Mouse (Mus musculus): ENCODE results near the gene Mrpl12. TPM values are rescaled to one million over a fixed set of nuclear protein-coding genes. Genes with fewer than 3 reads are reported as not detected.

Gene Mrpl12
- polyA plus RNA-seq, 1 experiment, result 55.7 TPM

DNA sequence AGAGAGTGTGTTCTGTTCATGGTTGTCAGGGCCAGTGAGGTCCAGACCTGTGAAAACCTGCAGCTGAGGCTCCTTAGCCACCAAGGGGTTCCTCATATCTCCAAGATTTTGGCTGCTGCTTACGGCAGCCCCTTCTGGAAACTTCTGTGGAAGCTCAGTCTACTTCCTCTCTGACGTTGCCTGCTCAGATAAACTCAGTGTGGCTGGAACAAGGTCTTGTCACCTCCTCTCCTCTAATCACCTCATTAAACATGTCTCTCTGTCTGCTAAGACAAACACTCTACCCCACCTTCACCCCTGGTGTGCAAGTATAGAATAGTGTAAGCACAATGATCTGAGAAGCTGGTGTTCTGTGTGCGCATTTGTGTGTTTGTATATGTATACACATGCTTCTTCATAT, 38.9 kb upstream of the Mrpl12 start:
- WGBS, result 67% methylated on average over 3 of the region's 3 CpGs
- Histone ChIP-seq H3K36me3 (ENCODE audit: control insufficient read depth, insufficient read depth, low read length) (no peaks in the 10 kb centered on the region), H3K4me3 (ENCODE audit: extremely low read depth, insufficient read depth, insufficient read length) (no peak overlapping the region), H3K27me3 (ENCODE audit: control insufficient read depth, insufficient read depth, low read length) (no peaks in the 10 kb centered on the region), H3K4me1 (ENCODE audit: control insufficient read depth, insufficient read depth, insufficient read length) (no peaks in the 10 kb centered on the region), H3K27ac (ENCODE audit: insufficient read depth, low read length) (no peak overlapping the region)
- DNase-seq (ENCODE audit: low read depth in 1 of 2, low spot score in 2 of 2), result no peak
- no peak for TF ChIP-seq POLR2A (IDR thresholded peaks at IDR 0.05; ENCODE audit: low read depth, low read length)
- no peak for TF ChIP-seq CTCF (IDR thresholded peaks at IDR 0.05; ENCODE audit: extremely low read depth, insufficient read depth, insufficient read length, insufficient replicate concordance)

DNA sequence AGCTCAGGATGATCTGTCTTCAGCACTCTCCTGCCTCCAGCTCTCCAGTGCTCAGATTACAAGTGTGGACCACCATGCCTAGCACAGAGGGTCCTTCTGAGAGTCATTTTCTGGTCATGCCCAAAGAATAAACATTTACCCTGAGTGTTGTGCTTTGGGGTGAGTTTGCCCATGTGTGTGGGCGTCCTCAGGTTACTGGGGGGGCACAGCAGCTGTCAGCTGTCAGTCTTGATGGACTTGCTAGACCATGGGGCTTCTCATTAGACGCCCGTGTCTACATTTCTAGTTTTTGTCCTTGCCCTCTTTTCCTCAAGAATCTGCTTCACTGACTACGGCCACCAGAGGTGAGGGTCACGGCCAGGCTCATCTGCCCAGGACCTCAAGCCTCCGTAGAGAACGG, 37.2 kb upstream of the Mrpl12 start:
- H3K27ac ChIP-seq (ENCODE audit: insufficient read depth, low read length), result no peak overlapping the region
- no peaks in the 10 kb centered on the region for H3K36me3 ChIP-seq (ENCODE audit: control insufficient read depth, insufficient read depth, low read length)
- no peak overlapping the region for H3K4me3 ChIP-seq (ENCODE audit: extremely low read depth, insufficient read depth, insufficient read length)
- TF ChIP-seq POLR2A (IDR thresholded peaks at IDR 0.05; ENCODE audit: low read depth, low read length) (no peak), CTCF (IDR thresholded peaks at IDR 0.05; ENCODE audit: extremely low read depth, insufficient read depth, insufficient read length, insufficient replicate concordance) (no peak)
- H3K27me3 ChIP-seq (ENCODE audit: control insufficient read depth, insufficient read depth, low read length), result no peaks in the 10 kb centered on the region
- no peak for DNase-seq (ENCODE audit: low read depth in 1 of 2, low spot score in 2 of 2)
- no peaks in the 10 kb centered on the region for H3K4me1 ChIP-seq (ENCODE audit: control insufficient read depth, insufficient read depth, insufficient read length)
- 93% methylated on average over 7 of the region's 7 CpGs for WGBS

DNA sequence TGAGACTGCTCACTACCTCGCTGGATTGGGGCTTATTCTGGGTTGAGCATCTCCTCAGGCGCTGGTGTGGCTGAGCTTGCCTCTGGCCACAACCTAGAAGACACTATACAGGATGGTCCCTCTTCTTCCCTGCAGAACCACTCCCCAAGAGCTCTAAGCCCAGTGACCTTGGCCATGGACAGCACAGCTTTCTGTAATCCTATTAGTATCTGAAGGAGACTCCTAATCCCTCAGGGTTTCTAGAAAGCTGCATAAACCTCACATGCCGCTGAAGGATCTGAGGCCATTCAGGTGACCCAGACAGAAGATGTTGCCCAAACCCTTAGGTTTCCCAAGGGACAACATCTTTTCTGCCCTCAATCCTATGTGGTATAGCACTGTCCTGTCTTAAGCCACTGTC, 32.2 kb upstream of the Mrpl12 start:
- no peak for DNase-seq (ENCODE audit: low read depth in 1 of 2, low spot score in 2 of 2)
- H3K27ac ChIP-seq (ENCODE audit: insufficient read depth, low read length), result no peak overlapping the region
- 79% methylated on average over 3 of the region's 3 CpGs for WGBS
- H3K4me1 ChIP-seq (ENCODE audit: control insufficient read depth, insufficient read depth, insufficient read length), result no peaks in the 10 kb centered on the region
- no peaks in the 10 kb centered on the region for H3K36me3 ChIP-seq (ENCODE audit: control insufficient read depth, insufficient read depth, low read length)
- H3K4me3 ChIP-seq (ENCODE audit: extremely low read depth, insufficient read depth, insufficient read length), result no peak overlapping the region
- no peaks in the 10 kb centered on the region for H3K27me3 ChIP-seq (ENCODE audit: control insufficient read depth, insufficient read depth, low read length)
- TF ChIP-seq CTCF (IDR thresholded peaks at IDR 0.05; ENCODE audit: extremely low read depth, insufficient read depth, insufficient read length, insufficient replicate concordance), result no peak
- TF ChIP-seq POLR2A (IDR thresholded peaks at IDR 0.05; ENCODE audit: low read depth, low read length), result no peak

DNA sequence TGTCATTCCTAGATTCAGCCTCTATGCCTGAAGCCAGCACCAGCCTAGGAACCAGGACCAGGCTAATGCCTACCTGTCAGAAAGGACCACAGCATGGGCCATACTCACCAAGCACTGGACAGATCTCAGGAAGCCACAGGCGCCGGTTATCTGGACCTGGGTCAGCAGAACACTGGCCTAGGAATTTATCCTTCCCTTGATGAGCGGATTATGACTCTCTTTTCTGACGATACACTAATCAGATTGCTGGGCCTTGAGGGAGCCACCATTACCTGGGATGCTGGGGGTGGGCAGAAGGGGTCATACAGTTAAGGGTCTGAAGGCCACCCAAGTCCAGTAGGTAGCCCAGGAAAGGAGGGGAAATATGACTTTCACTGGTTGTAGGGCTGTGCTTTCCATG, 31.1 kb upstream of the Mrpl12 start, which contains the start of gene Pde6g:
TSS of gene Pde6g (minus strand) at position 195 of the 400 bp plus-strand sequence.
- no peak for DNase-seq (ENCODE audit: low read depth in 1 of 2, low spot score in 2 of 2)
- no peaks in the 10 kb centered on the region for H3K27me3 ChIP-seq (ENCODE audit: control insufficient read depth, insufficient read depth, low read length)
- H3K4me3 ChIP-seq (ENCODE audit: extremely low read depth, insufficient read depth, insufficient read length), result no peak within 1 kb of the TSS
- TF ChIP-seq CTCF (IDR thresholded peaks at IDR 0.05; ENCODE audit: extremely low read depth, insufficient read depth, insufficient read length, insufficient replicate concordance) (no peak), POLR2A (IDR thresholded peaks at IDR 0.05; ENCODE audit: low read depth, low read length) (no peak)
- H3K4me1 ChIP-seq (ENCODE audit: control insufficient read depth, insufficient read depth, insufficient read length), result no peaks in the 10 kb centered on the region
- WGBS, result 96% methylated on average over 4 of the region's 4 CpGs
- H3K27ac ChIP-seq (ENCODE audit: insufficient read depth, low read length), result no peak within 1 kb of the TSS
- H3K36me3 ChIP-seq (ENCODE audit: control insufficient read depth, insufficient read depth, low read length), result no peaks in the 10 kb centered on the region

- no peak overlapping the region for H3K27ac ChIP-seq (ENCODE audit: insufficient read depth, low read length)
Observed at GRCm38 (mm10) chr11:120454965-120455364, 29.4 kb upstream of the Mrpl12 start.

DNA sequence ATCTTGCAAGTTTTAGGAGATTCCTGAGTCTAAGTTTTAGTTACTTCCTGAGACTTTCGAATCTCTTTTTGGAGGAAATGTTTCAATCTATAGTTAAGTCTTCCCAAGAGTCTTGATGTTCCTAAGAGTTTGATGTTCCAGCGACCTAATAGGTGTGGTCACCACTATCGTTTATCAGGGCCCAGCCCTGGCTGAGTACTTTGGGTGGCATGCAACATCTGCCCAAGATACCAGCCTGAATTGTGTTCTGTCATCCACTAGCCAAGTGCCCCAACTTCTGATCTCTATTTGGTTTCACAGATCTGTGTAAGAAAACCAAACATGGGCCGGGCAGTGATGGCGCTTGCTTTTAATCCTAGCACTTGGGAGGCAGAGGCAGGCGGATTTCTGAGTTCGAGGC, 29.0 kb upstream of the Mrpl12 start:
- Histone ChIP-seq H3K27ac (ENCODE audit: insufficient read depth, low read length) (no peak overlapping the region), H3K36me3 (ENCODE audit: control insufficient read depth, insufficient read depth, low read length) (no peaks in the 10 kb centered on the region; the same call in 1 of the 2 replicates), H3K27me3 (ENCODE audit: control insufficient read depth, insufficient read depth, low read length) (no peaks in the 10 kb centered on the region), H3K4me3 (ENCODE audit: extremely low read depth, insufficient read depth, insufficient read length) (no peak overlapping the region), H3K4me1 (ENCODE audit: control insufficient read depth, insufficient read depth, insufficient read length) (peaks cover 3% of the 10 kb centered on the region; the same call in 1 of the 2 replicates)
- no peak for DNase-seq (ENCODE audit: low read depth in 1 of 2, low spot score in 2 of 2)
- 85% methylated on average over 7 of the region's 7 CpGs for WGBS
- TF ChIP-seq CTCF (IDR thresholded peaks at IDR 0.05; ENCODE audit: extremely low read depth, insufficient read depth, insufficient read length, insufficient replicate concordance) (no peak), POLR2A (IDR thresholded peaks at IDR 0.05; ENCODE audit: low read depth, low read length) (no peak)

More at GRCm38 (mm10) chr11:120454965-120455364, 29.4 kb upstream of the Mrpl12 start:
- 92% methylated on average over 4 of the region's 4 CpGs for WGBS
- H3K4me1 ChIP-seq (ENCODE audit: control insufficient read depth, insufficient read depth, insufficient read length), result peaks cover 3% of the 10 kb centered on the region; the same call in 1 of the 2 replicates
- H3K36me3 ChIP-seq (ENCODE audit: control insufficient read depth, insufficient read depth, low read length), result no peaks in the 10 kb centered on the region; the same call in 1 of the 2 replicates
- TF ChIP-seq POLR2A (IDR thresholded peaks at IDR 0.05; ENCODE audit: low read depth, low read length) (no peak), CTCF (IDR thresholded peaks at IDR 0.05; ENCODE audit: extremely low read depth, insufficient read depth, insufficient read length, insufficient replicate concordance) (no peak)
- H3K27me3 ChIP-seq (ENCODE audit: control insufficient read depth, insufficient read depth, low read length), result no peaks in the 10 kb centered on the region
- no peak overlapping the region for H3K4me3 ChIP-seq (ENCODE audit: extremely low read depth, insufficient read depth, insufficient read length)
- DNase-seq (ENCODE audit: low read depth in 1 of 2, low spot score in 2 of 2), result no peak

GRCm38 (mm10) chr11:120457370-120457769, 27.0 kb upstream of the Mrpl12 start:
- Histone ChIP-seq H3K4me3 (ENCODE audit: extremely low read depth, insufficient read depth, insufficient read length) (peak overlapping the region; percentile 83), H3K4me1 (ENCODE audit: control insufficient read depth, insufficient read depth, insufficient read length) (peaks cover 3% of the 10 kb centered on the region; the same call in 1 of the 2 replicates), H3K27me3 (ENCODE audit: control insufficient read depth, insufficient read depth, low read length) (no peaks in the 10 kb centered on the region), H3K27ac (ENCODE audit: insufficient read depth, low read length) (peak overlapping the region; percentile 62), H3K36me3 (ENCODE audit: control insufficient read depth, insufficient read depth, low read length) (peaks cover 6% of the 10 kb centered on the region)
- no peak for DNase-seq (ENCODE audit: low read depth in 1 of 2, low spot score in 2 of 2)
- 7% methylated on average over 14 of the region's 14 CpGs for WGBS
- TF ChIP-seq POLR2A (IDR thresholded peaks at IDR 0.05; ENCODE audit: low read depth, low read length) (no peak), CTCF (IDR thresholded peaks at IDR 0.05; ENCODE audit: extremely low read depth, insufficient read depth, insufficient read length, insufficient replicate concordance) (no peak)
